Mouse (Mus musculus) kidney, postnatal 14 days (tissue): ENCODE data around the gene Gm10283.

ENCODE experiments used
- DNase-seq: peaks from one replicate; pipeline ENCODE4 v3.0.0; 2022; ENCODE audit warnings: mixed read lengths

Gm10283 gene

GRCm38 (mm10) chr8:60503098-60503497 is at the start of gene Gm10283:
Gm10283 (minus strand) TSS chr8:60503198.
- DNase-seq, result peak; percentile 19

GRCm38 (mm10) chr8:60534945-60535344 is 31.9 kb upstream of the Gm10283 start:
- DNase-seq, result no peak

DNA sequence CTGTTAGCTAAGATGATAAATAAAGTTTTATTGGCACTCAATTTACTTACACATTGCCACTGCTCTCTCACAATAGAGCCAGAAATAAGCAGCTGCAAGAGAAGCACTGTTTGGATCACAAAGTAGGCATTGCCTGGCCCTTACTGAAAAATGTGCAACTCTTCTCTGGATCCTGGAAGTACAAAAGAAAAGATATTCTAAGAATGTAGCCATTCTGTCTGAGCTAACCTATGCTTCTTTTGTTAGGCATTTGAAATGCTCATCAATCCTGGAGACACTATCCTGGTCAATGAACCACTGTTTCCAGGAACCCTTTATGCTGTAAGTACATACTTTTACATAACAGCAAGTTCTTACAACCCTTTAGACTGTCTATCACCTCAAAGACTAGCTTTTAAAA is 15.3 kb upstream of the Gm10283 start:
- DNase-seq, result no peak

GRCm38 (mm10) chr8:60505653-60506521 is 2.9 kb upstream of the Gm10283 start, which contains the start of gene Aadat:
Aadat (plus strand) TSS chr8:60505932.
- peak; percentile 84 for DNase-seq

DNA sequence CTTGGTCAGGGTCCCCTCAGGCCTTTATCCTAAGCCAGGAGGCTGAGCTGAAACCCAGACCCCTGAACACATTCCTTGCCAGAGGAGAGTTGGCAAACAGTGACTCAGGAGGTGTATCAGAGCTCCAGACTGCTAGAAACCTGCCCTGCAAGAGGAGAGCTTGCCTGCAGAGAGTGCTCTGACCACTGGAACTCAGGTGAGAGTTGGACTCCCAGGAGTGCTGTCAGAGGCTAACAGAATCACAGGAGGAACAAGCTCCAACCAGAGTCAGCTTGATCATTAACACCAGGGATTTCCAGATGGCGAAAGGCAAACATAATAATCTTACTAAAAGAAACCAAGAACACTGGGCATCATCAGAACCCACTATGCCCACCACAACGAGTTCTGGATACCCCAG is 8.0 kb downstream of the Gm10283 start:
- peak; percentile 64 for DNase-seq

- peak; percentile 27 for DNase-seq
Observed at GRCm38 (mm10) chr8:60494606-60495005, 8.4 kb downstream of the Gm10283 start.

DNA sequence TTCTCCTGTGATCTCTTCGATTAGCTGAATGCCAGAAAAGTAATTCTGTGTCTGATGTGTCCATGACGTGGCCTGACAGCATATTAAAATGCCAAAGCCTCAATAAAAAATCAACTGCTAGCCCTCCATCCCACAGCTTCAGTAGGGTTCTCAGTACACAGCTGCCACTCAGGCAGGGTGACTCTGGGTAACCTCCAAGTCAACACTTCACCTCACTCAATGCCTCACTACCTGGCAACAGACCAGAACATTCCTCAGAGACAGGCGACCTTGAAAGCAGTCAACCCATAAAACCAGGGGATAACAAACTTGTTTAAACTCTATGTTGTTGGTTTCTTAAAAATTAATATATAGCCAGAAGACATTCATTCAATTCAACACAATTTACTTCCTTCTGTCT is 10.5 kb downstream of the Gm10283 start:
- DNase-seq, result peak; percentile 85

DNA sequence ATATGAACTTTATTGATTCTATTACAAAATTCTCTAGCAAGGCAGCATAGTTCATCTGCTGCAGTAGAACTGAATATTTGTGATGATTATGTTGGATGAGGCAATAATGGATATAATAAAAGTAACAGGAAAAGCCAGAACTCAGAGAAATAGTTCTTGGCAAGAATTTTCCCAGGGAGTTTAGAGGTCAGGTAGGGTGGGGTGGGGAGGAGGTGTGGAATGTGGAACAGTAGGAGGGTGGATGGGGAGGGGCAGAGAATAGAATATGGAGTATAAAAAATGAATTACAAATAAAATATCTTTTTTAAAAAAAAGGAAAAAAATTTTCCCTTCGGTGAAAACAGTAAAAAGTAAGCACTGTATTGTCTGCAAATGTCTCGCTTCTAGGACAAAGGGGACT is 11.1 kb downstream of the Gm10283 start:
- peak; percentile 24 for DNase-seq

DNA sequence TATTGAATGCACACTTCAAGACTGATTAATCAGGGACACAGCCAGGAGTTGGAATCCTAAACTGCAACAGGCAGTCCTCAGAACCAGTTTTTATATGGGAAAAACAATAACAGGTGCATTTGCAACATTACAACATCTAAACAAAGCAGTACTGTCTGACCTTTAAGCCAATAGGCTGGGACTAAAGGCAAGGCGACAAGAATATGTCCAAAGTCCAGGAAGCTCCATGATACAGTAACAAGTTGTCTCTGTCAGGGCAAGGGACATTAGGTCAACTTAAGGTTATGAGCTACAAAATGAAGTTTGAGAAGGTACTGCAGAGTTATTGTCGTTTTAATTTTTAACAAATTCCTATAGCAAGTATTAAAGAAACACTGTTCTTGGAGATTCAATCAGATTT is 12.9 kb downstream of the Gm10283 start:
- DNase-seq, result peak; percentile 38

DNA sequence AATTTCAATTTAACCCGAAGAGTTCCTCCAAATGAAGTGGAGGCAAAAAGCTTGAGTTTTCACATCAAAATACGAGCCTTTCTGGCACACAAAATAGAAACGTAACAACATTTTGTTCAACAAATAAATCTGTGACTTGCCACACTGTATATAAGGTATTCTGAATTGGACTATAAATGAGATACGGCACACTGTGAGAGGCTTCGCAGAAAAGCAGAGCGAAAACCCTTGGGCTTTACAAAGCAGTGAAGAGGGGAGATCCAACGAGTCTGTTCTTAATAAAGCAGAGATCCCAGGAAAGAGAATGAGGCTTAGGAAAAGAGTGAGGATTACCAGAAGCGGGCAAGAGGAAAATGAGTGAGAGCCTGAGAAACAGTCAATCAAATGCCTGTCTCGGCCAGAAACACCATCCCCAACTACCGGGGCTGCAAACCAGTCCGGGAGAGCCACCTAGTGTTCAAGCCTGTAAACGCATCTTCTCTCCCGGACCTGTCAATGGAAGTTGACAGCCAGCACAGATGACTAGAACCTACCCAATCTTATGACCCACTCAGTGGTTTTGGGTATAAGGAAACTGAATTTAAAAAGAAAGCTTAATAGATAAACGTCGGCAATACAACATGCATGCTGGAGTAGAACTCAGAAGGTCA is 36.2 kb downstream of the Gm10283 start:
- DNase-seq, result peak; percentile 77

DNA sequence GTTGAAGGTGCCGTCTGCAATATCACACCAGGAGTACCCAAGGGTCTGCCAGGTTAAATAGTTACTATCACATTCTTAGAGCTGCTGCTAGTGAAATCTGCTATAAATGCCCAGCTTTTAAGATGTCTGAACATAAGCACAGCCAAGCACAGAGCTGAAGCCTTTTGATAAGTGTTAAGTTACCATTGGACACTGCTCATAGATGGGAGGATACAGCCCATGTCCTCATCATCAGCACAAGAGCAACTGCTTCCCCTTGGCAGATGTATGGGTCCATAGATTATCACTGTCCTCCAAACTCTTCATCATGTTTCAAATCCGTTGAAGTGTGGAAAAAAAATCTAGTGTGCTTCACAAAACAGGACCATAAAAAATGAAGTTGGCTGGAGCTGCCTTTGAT is 53.7 kb downstream of the Gm10283 start:
- no peak for DNase-seq

GRCm38 (mm10) chr8:60444989-60445388 is 58.0 kb downstream of the Gm10283 start:
- peak; percentile 8 for DNase-seq

DNA sequence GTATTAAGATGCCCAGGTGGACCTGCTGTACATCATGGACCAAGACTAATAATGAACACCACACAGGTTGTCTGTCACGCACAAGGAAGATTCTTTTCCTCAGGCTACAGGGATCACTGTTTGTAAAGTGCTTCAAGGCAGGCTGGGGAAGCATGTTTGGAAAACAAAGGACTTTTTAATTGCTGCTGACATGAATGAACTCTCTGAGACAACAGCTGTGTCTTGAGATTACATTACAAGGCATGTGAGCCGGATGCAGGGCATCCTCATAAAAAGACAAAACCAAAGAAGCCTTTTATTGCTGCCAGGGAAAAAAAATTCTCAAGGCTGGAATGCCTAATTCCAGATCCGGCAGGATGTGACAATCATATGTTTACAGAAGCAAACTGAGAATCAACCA is 64.4 kb downstream of the Gm10283 start:
- peak; percentile 7 for DNase-seq

GRCm38 (mm10) chr8:60436872-60437271 is 66.1 kb downstream of the Gm10283 start:
- DNase-seq, result no peak

DNA sequence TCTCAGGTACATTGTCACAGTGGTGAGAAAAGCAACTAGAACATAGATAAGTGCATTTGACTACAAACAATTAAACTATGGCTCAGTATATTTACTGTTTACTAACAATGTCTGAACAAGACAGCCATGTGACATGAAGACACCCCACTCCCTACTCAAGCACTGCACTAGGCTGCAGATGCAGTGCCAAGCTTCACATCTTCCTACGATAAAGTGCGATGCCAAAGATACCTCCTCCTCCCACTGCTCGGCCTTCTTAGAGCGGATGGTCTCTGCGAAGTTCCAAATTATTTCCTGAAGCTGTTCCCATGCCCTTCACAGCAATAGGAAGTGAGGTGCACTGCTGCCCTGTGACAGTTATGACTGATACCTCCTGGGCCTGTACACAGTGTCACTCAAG is 70.3 kb downstream of the Gm10283 start:
- no peak for DNase-seq

DNA sequence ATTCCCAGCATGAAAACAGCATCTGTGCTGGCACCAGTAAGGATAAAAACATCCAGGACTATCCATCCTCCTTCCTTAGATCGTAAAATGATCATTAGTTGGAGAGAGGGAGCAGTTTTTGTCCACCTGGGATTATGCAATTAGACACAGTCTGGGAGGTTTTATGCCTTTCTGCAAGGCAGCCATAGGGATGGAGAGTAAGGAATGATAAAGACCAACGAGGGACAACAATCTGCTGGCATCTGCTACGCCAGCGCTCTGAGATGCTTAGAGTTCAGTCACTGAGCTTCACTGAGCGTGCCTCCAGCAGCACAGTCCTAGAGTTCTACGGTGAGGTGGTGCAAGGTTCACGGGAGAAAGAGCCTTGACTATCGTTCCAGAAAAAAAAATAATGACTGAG is 96.6 kb downstream of the Gm10283 start:
- DNase-seq, result no peak

DNA sequence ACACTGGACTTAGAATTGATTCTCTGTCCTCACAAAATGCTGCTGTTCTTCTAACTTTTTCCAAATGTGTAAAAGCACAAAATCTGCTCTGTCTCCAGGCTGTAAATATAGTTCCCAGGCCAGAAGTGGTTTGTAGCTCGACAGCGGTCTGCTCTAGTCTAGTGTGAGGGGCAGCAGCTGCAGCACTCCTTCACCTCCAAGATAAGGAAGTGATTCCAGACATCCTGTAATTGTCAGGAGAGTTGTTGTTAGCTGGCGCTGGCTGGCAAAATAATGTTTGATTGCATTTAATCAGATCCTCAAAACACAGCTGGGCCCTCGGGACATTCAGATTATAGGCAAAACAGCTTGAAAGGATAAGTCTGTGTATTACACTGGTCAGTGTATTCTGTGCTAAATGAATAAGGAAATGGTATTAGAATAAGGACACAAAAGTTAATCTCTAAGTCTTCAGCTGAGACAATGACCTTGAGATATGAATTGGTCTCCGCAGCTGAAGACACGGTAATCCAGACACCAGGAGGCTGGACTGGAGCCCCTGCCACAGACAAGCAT is 97.9 kb downstream of the Gm10283 start:
- DNase-seq, result peak; percentile 15

- no peak for DNase-seq
Observed at GRCm38 (mm10) chr8:60393675-60394074, 109.3 kb downstream of the Gm10283 start.

GRCm38 (mm10) chr8:60386589-60386988 is 116.4 kb downstream of the Gm10283 start:
- no peak for DNase-seq
